Mouse (Mus musculus) embryonic fibroblast, embryonic 13.5 days (primary cell): Measurements from ENCODE around the gene Esam.

Experiments
- CTCF ChIP-seq: IDR thresholded peaks from 2 replicates; pipeline ENCODE4 v1.5.1; 2011; ENCODE audit warnings: mild to moderate bottlenecking, control low read depth, low read length, moderate library complexity, borderline replicate concordance; ENCODE audit not compliant: insufficient read depth
- POLR2A ChIP-seq: IDR thresholded peaks from 2 replicates; pipeline ENCODE4 v1.6.1; 2011; ENCODE audit warnings: low read depth, mild to moderate bottlenecking, control low read depth, low read length, moderate library complexity

DNA sequence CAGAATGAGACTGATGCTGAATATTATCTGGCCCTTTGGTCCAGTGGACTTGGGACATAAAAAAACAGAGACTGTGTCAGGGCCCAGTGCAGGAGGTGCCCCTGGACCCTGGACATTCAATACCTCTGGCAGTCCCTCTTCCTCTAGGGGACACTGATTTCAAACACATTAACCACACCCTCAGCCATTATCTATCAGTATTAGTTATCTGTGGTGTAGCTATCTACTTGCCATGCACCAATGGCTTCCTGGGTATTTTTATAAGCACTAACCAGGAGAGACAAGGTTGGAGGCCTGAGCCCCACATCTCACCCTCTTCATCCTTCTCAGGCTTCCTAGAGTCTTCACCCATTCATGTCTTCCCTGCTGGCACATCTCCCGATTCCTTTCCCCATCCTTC lies 22.6 kb downstream of the Esam start:
- TF ChIP-seq CTCF: no peak
- no peak for TF ChIP-seq POLR2A
